ENCODE assay signal across 12 mouse cellular contexts in the genomic region with DNA sequence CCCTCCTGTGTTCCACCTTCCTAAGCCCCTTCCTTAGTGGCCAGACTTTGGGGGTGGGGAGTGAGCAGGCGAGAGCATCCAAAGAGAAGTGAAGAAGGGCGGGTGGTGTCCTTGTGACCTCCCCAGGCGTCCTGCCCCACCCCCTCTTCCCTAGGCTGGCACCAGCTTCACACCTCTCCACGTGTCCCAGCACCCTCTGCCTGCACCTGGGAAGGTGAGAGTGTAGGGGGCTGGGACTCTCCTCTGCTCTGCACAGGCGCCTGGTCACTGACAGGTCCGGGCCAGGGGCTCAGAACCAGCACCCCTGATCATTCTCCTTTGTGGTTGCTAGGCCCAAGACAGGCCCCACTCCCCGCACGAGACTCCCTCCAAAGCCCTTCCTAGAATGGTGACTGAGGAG. TPM values are rescaled to one million over a fixed set of nuclear protein-coding genes. Genes with fewer than 3 reads are reported as not detected.
DNase-seq lines count a peak whose midpoint lies in the region; ATAC-seq lines count a peak whose summit lies in the region.
"Had no signal": no experiment of that assay in that cellular context is flagged by ENCODE, and none has a peak within 500 bp of the region (broad histone marks: within the 10 kb centered on the region; RNA-seq: fewer than 3 reads in every experiment).

No protein-coding gene starts in this region.

- peaks cover 13% of the 10 kb centered on the region for H3K4me1 ChIP-seq in kidney, embryonic 16.5 days (ENCODE audit: insufficient read depth, low read length)
- H3K4me1 ChIP-seq in embryonic facial prominence, embryonic 13.5 days, result peaks cover 20% of the 10 kb centered on the region
- peaks cover 37% of the 10 kb centered on the region for H3K4me1 ChIP-seq in hindbrain, embryonic 14.5 days (replicated peaks; ENCODE audit: control insufficient read depth, insufficient read depth, low read length)
- H3K4me1 ChIP-seq in midbrain, embryonic 16.5 days (ENCODE audit: control insufficient read depth, insufficient read depth, low read length), result peaks cover 41% of the 10 kb centered on the region

- H3K27me3 ChIP-seq in kidney, embryonic 16.5 days (ENCODE audit: insufficient read depth, low read length), result peaks cover 49% of the 10 kb centered on the region
- peaks cover 65% of the 10 kb centered on the region for H3K27me3 ChIP-seq in embryonic facial prominence, embryonic 13.5 days
- no peaks in the 10 kb centered on the region for H3K27me3 ChIP-seq in hindbrain, embryonic 14.5 days (ENCODE audit: control insufficient read depth, insufficient read depth, low read length)
- no peaks in the 10 kb centered on the region for H3K27me3 ChIP-seq in midbrain, embryonic 16.5 days (ENCODE audit: control insufficient read depth, insufficient read depth, low read depth, low read length)

- H3K9ac ChIP-seq in kidney, embryonic 16.5 days (replicated peaks; ENCODE audit: low read length), result no peak overlapping the region
- H3K9ac ChIP-seq in embryonic facial prominence, embryonic 13.5 days, result peak overlapping the region; percentile 57
- H3K9ac ChIP-seq in hindbrain, embryonic 14.5 days, result peak overlapping the region; percentile 46
- H3K9ac ChIP-seq in midbrain, embryonic 16.5 days (ENCODE audit: low read depth, low read length), result peak overlapping the region; percentile 43
- H3K9ac ChIP-seq: liver, postnatal 0 days had no signal

- H3K4me3 ChIP-seq in kidney, embryonic 16.5 days (ENCODE audit: low read length), result peak overlapping the region; percentile 54; the same call in 1 of the 2 replicates
- H3K4me3 ChIP-seq in embryonic facial prominence, embryonic 13.5 days, result peak overlapping the region; percentile 65
- H3K4me3 ChIP-seq in hindbrain, embryonic 14.5 days (replicated peaks; ENCODE audit: low read length), result peak overlapping the region; percentile 87
- H3K4me3 ChIP-seq in midbrain, embryonic 16.5 days (ENCODE audit: low read depth, low read length), result peak overlapping the region; percentile 87
- H3K4me3 ChIP-seq: heart, adult 2 months had no signal

- ATAC-seq in kidney, embryonic 16.5 days (ENCODE audit: low FRiP score, low TSS enrichment), result 0 out of 2 replicates have a peak, but pooled peaks have one; percentile 17
- peak; percentile 10; the same call in 1 of the 2 replicates for ATAC-seq in embryonic facial prominence, embryonic 13.5 days (ENCODE audit: insufficient number of reproducible peaks, insufficient read depth, low FRiP score, low TSS enrichment, low read depth)
- ATAC-seq in hindbrain, embryonic 14.5 days (ENCODE audit: low FRiP score), result no peak
- peak; percentile 12 for ATAC-seq in midbrain, embryonic 16.5 days
- ATAC-seq: liver, postnatal 0 days had no signal

- H3K36me3 ChIP-seq in kidney, embryonic 16.5 days (ENCODE audit: insufficient read depth, low read length), result no peaks in the 10 kb centered on the region
- no peaks in the 10 kb centered on the region for H3K36me3 ChIP-seq in embryonic facial prominence, embryonic 13.5 days
- H3K36me3 ChIP-seq in hindbrain, embryonic 14.5 days (replicated peaks; ENCODE audit: control insufficient read depth, insufficient read depth), result no peaks in the 10 kb centered on the region
- no peaks in the 10 kb centered on the region for H3K36me3 ChIP-seq in midbrain, embryonic 16.5 days (ENCODE audit: control insufficient read depth, insufficient read depth, low read length)

- 22% methylated on average over 8 of the region's 8 CpGs for WGBS in kidney, embryonic 16.5 days
- WGBS in embryonic facial prominence, embryonic 13.5 days, result 6% methylated on average over 8 of the region's 8 CpGs
- 4% methylated on average over 8 of the region's 8 CpGs for WGBS in hindbrain, embryonic 14.5 days
- 12% methylated on average over 8 of the region's 8 CpGs for WGBS in midbrain, embryonic 16.5 days

- no peak overlapping the region for H3K27ac ChIP-seq in kidney, embryonic 16.5 days (ENCODE audit: low read length)
- H3K27ac ChIP-seq in embryonic facial prominence, embryonic 13.5 days, result no peak overlapping the region
- H3K27ac ChIP-seq in hindbrain, embryonic 14.5 days, result peak overlapping the region; percentile 86
- H3K27ac ChIP-seq in midbrain, embryonic 16.5 days (ENCODE audit: low read length), result peak overlapping the region; percentile 100
- H3K27ac ChIP-seq: heart, adult 2 months had no signal

- DNase-seq in kidney, postnatal 14 days, result no peak
- no peak for DNase-seq in hindbrain, embryonic 14.5 days (ENCODE audit: low spot score)
- DNase-seq in gastrocnemius, postnatal 10 days, result no peak
- DNase-seq in gastrocnemius, postnatal 4 days (ENCODE audit: low spot score in 2 of 2), result no peak
- DNase-seq in lung, postnatal 25 days (ENCODE audit: low spot score), result no peak
- DNase-seq: heart, adult 2 months; kidney, postnatal 4 days; liver, postnatal 0 days; thymus, adult 2 months had no signal

- H3K4me2 ChIP-seq in kidney, embryonic 16.5 days (replicated peaks; ENCODE audit: low read depth, low read length), result peak overlapping the region; percentile 92; the same call in 1 of the 2 replicates
- peak overlapping the region; percentile 86 for H3K4me2 ChIP-seq in embryonic facial prominence, embryonic 13.5 days
- H3K4me2 ChIP-seq in hindbrain, embryonic 14.5 days (replicated peaks), result peak overlapping the region; percentile 52
- H3K4me2 ChIP-seq in midbrain, embryonic 16.5 days (ENCODE audit: low read length), result peak overlapping the region; percentile 91

- H3K9me3 ChIP-seq in kidney, embryonic 16.5 days (ENCODE audit: low read length), result no peaks in the 10 kb centered on the region
- H3K9me3 ChIP-seq in embryonic facial prominence, embryonic 13.5 days, result no peaks in the 10 kb centered on the region
- H3K9me3 ChIP-seq in hindbrain, embryonic 14.5 days (ENCODE audit: control insufficient read depth, low read length), result no peaks in the 10 kb centered on the region
- no peaks in the 10 kb centered on the region for H3K9me3 ChIP-seq in midbrain, embryonic 16.5 days (replicated peaks; ENCODE audit: control insufficient read depth, low read length, poor library complexity, severe bottlenecking)

RNA-seq across cellular contexts. Expression of a gene that starts 1.2 kb away (rescaled TPM):
- 0.25 and 0.32 TPM in 2 replicates for polyA plus RNA-seq in kidney, embryonic 16.5 days (2015; fragmentation: Nextera tagmentation; extraction: Ambion mirVana)
- 1.5 and 1.6 TPM in 2 replicates for polyA plus RNA-seq in embryonic facial prominence, embryonic 13.5 days (2015; fragmentation: Nextera tagmentation; extraction: Ambion mirVana)
- polyA plus RNA-seq in hindbrain, embryonic 14.5 days (2014; fragmentation: Nextera tagmentation; extraction: Ambion mirVana), result 26.4 and 26.5 TPM in 2 replicates
- polyA plus RNA-seq in midbrain, embryonic 16.5 days (2015; fragmentation: Nextera tagmentation; extraction: Ambion mirVana), result 14.3 and 15.9 TPM in 2 replicates
- total RNA-seq in gastrocnemius, postnatal 10 days (2021), result 1 to 10 TPM; 1.9 to 2.5 TPM
- total RNA-seq in gastrocnemius, postnatal 4 days (2021), result 1 to 10 TPM; 4.0 to 4.2 TPM
- polyA plus RNA-seq: liver, postnatal 0 days had no signal

RNA-seq across cellular contexts. Expression of a gene that starts 37.5 kb away (rescaled TPM):
- polyA plus RNA-seq in kidney, embryonic 16.5 days (2015; fragmentation: Nextera tagmentation; extraction: Ambion mirVana), result 6.9 and 7.7 TPM in 2 replicates
- polyA plus RNA-seq in embryonic facial prominence, embryonic 13.5 days (2015; fragmentation: Nextera tagmentation; extraction: Ambion mirVana), result 0.69 and 2.2 TPM in 2 replicates
- polyA plus RNA-seq in hindbrain, embryonic 14.5 days (2014; fragmentation: Nextera tagmentation; extraction: Ambion mirVana), result 3.4 and 5.1 TPM in 2 replicates
- 3.9 and 4.2 TPM in 2 replicates for polyA plus RNA-seq in midbrain, embryonic 16.5 days (2015; fragmentation: Nextera tagmentation; extraction: Ambion mirVana)
- total RNA-seq in gastrocnemius, postnatal 10 days (2021), result not detected
- not detected for total RNA-seq in gastrocnemius, postnatal 4 days (2021)

RNA-seq across cellular contexts. Expression of a gene that starts 40.1 kb away (rescaled TPM):
- polyA plus RNA-seq in kidney, embryonic 16.5 days (2015; fragmentation: Nextera tagmentation; extraction: Ambion mirVana), result 88.1 and 89.5 TPM in 2 replicates
- 93.6 and 106 TPM in 2 replicates for polyA plus RNA-seq in embryonic facial prominence, embryonic 13.5 days (2015; fragmentation: Nextera tagmentation; extraction: Ambion mirVana)
- 26.9 and 33.4 TPM in 2 replicates for polyA plus RNA-seq in hindbrain, embryonic 14.5 days (2014; fragmentation: Nextera tagmentation; extraction: Ambion mirVana)
- 39.5 and 39.6 TPM in 2 replicates for polyA plus RNA-seq in midbrain, embryonic 16.5 days (2015; fragmentation: Nextera tagmentation; extraction: Ambion mirVana)
- 10 to 100 TPM; 61.5 to 68.3 TPM for total RNA-seq in gastrocnemius, postnatal 10 days (2021)
- 10 to 100 TPM; 67.2 to 77.6 TPM for total RNA-seq in gastrocnemius, postnatal 4 days (2021)

RNA-seq across cellular contexts. Expression of a gene that starts 42.0 kb away (rescaled TPM):
- polyA plus RNA-seq in kidney, embryonic 16.5 days (2015; fragmentation: Nextera tagmentation; extraction: Ambion mirVana), result 0.64 and 1.1 TPM in 2 replicates
- polyA plus RNA-seq in embryonic facial prominence, embryonic 13.5 days (2015; fragmentation: Nextera tagmentation; extraction: Ambion mirVana), result 0.19 and 1.4 TPM in 2 replicates
- 2.1 and 2.8 TPM in 2 replicates for polyA plus RNA-seq in hindbrain, embryonic 14.5 days (2014; fragmentation: Nextera tagmentation; extraction: Ambion mirVana)
- polyA plus RNA-seq in midbrain, embryonic 16.5 days (2015; fragmentation: Nextera tagmentation; extraction: Ambion mirVana), result 2.0 and 3.6 TPM in 2 replicates
- total RNA-seq in gastrocnemius, postnatal 10 days (2021), result not detected
- not detected for total RNA-seq in gastrocnemius, postnatal 4 days (2021)

RNA-seq across cellular contexts. Expression of a gene that starts 43.8 kb away (rescaled TPM):
- polyA plus RNA-seq in kidney, embryonic 16.5 days (2015; fragmentation: Nextera tagmentation; extraction: Ambion mirVana), result 2.7 and 3.4 TPM in 2 replicates
- 4.1 and 4.9 TPM in 2 replicates for polyA plus RNA-seq in embryonic facial prominence, embryonic 13.5 days (2015; fragmentation: Nextera tagmentation; extraction: Ambion mirVana)
- 61.8 and 70.8 TPM in 2 replicates for polyA plus RNA-seq in hindbrain, embryonic 14.5 days (2014; fragmentation: Nextera tagmentation; extraction: Ambion mirVana)
- 57.4 and 73.2 TPM in 2 replicates for polyA plus RNA-seq in midbrain, embryonic 16.5 days (2015; fragmentation: Nextera tagmentation; extraction: Ambion mirVana)
- under 1 TPM; 0.38 to 0.41 TPM for total RNA-seq in gastrocnemius, postnatal 10 days (2021)
- total RNA-seq in gastrocnemius, postnatal 4 days (2021), result under 1 TPM; 0.34 to 0.49 TPM

Comparison
In these comparisons a context has a peak if more than half of its experiments do, and no peak if none do; other contexts are left out.
1. H3K27ac ChIP-seq: peak in hindbrain, embryonic 14.5 days (single experiment) and midbrain, embryonic 16.5 days (single experiment); none in kidney, embryonic 16.5 days (single experiment) and embryonic facial prominence, embryonic 13.5 days (single experiment).
2. Peak in every context shown above with its lines, with median percentiles within 50 percentile points of each other: H3K4me2 ChIP-seq and H3K4me3 ChIP-seq.